Mouse (Mus musculus) layer of hippocampus, postnatal 36 days (tissue): ENCODE results near the gene Sdf2l1. TPM values are rescaled to one million over a fixed set of nuclear protein-coding genes. Genes with fewer than 3 reads are reported as not detected.
"Not testable (repeated sequence)": the region's sequence is repeated elsewhere in the genome, so short reads cannot be mapped to it uniquely, and the experiment has no call there.

Experiments
- DNase-seq, 2 experiments: peaks; one replicate each; pipeline ENCODE4 v3.0.0; 2022
- total RNA-seq, 2 experiments: library from RNA; stranded (reverse); gene quantifications; 2 replicates each; pipeline ENCODE4 v1.2.3; 2021

The Sdf2l1 gene
- 10 to 100 TPM; 36.6 to 52.7 TPM for total RNA-seq

DNA sequence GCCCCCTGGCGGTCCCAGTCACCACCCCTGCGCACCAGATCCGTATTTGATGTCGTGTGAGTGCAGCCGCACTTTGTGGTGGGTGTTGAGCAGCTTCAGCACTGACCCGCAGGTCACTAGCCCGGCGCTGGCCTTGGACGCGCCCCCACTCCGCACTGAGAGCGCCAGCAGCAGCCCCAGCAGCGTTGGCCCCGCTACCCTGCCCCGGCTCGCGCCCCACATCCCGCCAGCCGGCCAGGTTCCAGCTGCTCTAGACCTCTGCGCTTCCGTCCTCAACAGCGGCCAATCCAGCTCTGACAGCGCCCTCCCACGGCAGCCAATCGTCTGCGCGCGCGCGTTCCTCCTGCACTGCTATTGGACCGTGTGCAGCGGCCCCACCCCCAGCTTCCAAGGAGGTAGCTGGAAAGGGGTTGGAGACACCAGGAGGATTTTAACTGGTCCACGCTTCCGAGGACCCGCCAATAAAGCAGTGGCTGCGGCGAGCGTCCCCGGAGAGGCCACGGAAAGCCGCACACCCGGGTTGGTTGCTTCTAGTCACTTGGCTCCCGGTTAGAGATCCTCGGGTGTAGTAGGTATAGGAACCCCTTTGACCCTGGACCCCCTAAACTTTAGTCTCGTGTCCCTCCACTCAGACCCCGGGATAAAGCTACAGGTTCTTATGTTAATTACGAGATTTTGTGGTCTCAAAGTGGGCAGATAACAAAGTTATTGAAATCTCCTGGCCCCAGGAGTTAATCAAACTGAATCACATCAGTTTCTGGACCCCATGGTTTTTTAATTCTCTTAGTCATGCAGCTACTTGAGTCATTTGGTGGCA lies at the start of gene Sdf2l1:
Gene Sdf2l1, minus strand, starts transcription at position 295 of the 817 bp plus-strand sequence.
- DNase-seq = peak; percentile 98

DNA sequence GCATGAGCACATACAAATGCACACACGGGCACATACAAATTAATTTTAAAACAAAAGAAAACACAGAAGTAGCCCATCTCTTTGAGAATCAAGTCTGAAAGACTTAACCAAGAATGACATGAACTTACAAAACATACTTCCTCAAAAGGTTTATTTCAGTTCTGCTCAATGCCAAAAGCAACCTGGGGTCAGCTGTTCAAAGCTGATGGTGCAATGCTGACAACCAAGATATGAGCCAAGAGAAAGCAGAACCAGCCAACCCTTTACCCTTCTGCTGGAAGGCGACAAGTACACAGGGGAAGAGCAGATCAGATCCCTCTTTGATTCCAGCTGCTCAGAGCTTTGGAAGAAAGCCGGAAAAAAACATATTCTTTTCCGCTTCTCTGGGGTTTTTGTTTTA lies 49.2 kb upstream of the Sdf2l1 start:
- DNase-seq = no peak

DNA sequence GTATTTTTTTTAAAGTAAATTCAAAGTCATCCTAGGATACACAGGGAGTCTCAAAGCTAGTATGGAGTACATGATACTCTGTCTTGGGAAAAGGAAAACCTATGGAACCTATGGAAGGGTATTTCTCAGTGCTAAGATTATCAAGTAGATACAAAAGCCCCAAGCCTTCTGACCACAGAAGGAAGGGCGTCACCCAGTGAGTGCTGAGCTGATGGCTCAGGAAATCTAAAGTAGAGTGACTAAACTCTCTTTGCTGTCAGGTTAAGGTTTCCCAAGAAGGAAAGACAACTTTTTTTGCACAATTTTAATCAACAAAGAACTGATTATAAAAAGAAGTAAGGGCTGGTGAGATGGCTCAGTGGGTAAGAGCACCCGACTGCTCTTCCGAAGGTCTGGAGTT lies 47.5 kb upstream of the Sdf2l1 start:
- DNase-seq = no peak

DNA sequence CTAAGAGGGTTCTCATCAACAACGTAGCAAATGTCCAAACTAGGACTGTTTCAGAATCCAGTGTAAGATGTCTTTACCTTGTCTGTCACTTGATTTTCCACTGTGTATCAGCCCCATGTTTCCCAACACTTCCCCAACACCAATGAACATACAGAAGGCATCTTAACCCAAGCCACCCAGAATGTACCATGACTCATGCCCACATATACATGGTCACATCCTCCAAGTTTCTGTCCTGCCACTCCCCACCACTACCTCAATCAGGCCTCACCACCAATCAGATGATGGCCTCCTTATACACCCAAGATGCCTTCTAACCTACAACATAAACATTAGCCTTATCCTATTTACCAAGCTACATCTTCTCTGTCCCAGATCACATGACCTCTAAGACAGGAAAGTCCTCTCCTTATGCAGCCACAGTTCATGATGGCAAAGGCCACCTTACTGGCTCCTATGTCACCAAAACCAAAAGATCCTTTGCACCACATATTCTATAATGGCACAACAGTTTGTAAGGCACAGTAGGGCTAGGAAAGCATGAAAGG lies 45.5 kb upstream of the Sdf2l1 start:
- DNase-seq = no peak

DNA sequence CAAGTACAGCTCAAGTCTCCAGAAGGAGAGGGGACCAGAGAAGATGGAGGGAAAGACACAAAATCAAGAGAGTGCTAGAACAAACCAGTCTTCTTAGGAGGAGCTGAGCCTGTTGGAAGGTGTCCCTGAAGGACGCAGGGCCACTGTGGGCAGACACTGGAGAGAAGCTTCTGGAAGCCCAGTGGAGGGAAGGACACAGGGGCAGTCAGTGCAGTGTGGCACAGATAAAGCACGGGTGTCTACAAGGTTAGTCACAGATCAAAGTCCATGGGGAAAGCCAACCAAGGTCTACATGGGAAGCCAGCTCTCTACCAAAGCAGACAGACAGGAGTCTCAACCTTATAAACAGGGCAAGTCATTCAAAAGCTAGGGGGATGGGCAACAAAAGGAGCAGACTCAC lies 43.6 kb upstream of the Sdf2l1 start:
- no peak for DNase-seq

DNA sequence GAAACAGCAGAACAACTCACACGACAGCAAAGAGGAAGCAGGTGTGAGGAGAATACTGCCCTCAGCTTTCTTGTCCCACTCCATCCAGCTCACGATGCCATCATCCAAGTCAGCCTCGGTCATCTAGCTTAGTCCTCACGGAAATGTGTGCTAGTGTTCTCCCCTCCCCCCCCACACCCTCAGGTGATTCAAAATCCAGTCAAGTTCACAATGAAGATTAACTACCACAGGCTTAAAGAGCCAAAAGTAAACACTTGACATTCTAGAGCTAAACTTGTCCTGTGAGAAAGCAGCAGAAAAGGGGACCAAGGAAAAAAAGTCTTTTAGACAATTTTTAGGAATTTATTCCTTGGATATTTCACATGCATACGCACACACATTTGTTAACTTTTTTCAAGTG lies 35.9 kb upstream of the Sdf2l1 start:
- no peak for DNase-seq

DNA sequence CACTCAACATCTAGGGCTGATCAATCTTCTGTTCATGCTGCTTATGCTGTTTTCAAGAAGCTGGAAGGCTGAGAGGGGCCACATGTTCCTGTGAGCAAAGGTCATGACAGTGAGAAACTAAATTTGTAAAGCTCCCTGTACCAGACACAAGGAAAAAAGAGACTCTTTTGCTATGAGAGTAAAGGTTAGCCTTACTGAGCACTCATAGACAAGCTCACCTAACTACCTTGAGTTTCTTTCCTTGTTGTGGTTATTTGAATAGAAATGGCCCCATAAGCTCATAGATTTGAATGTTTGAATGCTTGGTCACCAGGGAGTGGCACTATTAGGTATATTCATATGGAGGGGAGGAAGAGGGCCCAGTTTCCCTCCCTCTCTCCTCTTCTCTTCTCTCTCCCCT lies 35.0 kb upstream of the Sdf2l1 start:
- DNase-seq = no peak

DNA sequence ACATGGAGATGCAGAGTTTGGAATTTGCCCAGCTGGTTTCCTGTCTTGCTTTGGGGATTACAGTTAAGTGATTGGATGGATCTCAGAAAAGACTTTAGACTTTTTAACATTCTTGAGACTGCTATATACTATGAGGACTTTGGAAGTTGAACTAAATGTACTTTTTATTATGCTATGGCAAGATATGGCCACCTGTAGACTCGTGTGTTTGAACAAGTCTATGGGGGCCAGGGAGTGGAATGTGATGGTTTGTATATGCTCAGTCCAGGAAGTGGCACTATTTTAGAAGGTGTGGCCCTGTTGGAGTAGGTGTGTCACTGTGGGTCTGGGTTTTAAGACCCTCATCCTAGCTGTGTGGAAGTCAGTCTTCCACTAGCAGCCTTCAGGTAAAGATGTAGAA lies 33.3 kb upstream of the Sdf2l1 start:
- not testable (repeated sequence) for DNase-seq

DNA sequence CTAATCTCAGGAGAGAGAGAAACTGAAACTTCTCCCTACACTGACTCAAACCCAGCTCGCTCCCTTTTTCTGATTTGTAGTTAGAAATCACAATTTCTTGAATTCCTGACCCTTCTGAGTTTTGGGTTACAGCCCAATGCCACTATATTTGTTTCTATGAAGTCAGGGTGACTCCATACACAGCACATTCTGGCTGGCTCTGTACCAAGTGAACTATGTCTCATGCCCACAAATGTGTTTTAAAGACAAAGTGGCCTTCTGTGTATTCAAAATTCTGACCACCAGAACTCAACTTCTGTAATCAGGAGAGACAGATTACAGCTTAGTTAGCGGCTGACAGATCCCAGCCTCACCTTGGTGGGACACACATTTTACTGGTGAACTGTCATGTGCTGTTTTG lies 22.2 kb upstream of the Sdf2l1 start:
- DNase-seq = no peak

DNA sequence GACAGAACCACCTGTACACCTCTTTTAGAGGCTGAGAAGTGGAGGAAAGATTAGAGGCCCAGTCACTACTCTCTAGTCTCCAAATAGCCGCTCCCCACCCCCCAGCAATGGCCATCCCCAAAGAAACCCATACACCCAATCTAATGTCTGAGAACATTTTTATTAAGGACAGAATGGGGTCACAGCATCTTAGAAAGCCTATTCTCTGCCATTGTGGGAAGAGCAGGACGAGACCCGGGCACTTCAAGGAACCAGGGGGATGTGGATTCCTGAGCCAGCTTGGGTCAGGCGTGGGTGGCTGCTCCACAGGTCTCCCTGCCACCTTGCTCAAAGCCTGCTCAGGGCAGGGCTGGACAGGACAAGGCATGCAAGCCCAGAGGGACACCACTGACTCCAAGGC lies 19.7 kb upstream of the Sdf2l1 start:
- DNase-seq = no peak

DNA sequence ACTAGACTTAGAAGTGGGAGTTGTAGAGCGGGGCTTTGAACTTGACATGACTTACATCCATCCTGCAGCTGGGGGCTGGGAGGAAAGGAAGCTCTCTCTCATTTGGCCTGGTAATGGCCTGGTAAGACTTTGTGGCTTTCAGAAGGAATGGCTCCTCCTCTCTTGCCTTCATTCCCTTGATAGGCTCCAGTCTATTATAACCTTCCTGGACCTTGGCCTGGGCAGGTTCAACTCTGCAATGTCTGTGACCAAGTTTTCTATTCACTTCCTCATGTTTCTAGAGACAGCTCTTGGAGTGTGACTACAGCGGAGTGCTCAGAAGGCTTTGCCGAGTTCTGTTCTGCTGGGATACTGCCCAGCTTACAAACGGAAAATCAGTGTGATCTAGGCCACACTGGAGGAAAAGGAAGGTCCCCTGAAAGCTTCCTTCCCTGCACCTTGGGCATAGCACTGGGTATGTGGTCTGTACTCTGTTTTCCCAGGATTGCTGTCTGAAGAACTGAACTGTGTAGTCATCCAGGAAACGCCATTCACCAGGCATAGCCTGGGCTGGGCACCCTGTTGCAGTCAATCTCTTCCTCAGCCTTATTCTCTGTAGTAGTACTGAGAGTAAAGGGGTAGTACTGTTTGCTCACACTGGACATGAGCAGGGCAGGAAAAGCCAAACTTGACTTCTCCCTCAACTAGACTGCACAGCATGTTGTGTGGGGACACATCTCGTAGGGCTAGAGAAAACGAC lies 18.5 kb upstream of the Sdf2l1 start:
- no peak for DNase-seq

DNA sequence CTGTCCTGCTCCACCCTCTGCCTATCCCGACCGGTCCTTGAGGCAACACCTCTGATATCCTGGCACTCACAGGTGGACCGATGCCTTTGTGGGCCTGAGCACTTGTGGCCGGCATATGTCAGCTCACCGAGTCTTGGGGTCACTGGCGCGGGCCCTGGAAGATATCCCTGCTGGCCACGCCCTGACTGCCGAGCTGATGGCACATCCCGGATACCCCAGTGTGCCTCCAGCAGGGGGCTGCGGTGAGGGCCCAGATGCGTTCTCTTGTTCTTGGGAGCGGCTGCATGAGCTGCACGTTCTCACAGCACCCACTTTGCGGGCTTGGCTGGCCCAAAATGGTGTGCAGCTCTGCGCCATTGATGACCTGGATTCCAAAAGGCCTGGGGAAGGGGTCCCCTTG lies 15.9 kb upstream of the Sdf2l1 start:
- DNase-seq = peak in 1 of 2 experiments; percentile 26

DNA sequence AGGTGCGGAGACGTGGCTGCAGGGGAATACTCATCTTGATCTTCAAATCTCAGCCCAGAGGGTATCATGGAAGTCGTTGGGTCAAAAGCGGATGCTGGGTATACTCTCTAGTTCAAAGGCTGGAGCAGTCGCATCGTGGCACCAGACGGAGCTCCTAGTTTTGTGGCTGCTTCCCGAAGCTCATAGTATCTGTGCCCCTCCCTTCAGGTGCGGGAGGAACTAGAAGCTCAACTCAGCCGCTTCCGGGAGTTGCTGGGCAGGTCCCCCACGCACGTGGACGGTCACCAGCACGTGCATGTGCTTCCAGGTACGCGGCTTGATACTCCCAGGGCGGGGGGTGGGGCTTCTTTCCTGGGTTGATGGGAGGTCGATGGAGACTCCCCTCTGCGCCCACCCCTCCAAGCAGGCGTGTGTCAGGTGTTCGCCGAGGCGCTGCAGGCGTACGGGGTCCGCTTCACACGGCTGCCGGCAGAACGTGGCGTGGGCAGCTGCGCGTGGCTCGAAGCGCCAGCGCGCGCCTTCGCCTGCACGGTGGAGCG lies 15.3 kb upstream of the Sdf2l1 start:
- peak; percentile 20 to 32 for DNase-seq

DNA sequence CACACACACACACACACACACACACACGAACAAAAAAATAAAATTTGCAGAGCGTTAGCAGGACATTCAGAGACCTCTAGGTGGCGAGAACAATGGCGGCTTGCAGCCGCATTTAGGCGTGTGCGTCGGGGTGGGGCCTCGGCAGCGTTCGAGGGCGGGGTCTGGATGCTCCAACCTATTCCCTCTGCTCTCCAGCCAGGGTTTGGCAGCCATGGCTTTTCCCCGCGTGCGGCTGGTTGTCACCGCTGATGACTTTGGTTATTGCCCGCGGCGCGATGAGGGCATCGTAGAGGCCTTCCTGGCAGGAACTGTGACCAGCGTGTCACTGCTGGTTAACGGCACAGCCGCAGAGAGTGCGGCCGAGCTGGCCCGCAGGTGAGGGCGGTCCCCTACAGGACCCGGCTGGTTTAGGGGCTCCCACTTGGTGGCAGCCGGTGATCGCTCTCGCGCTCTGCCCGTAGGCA lies 14.6 kb upstream of the Sdf2l1 start, which contains the start of gene Ccdc116:
Gene Ccdc116, minus strand, starts transcription at position 458 of the 464 bp plus-strand sequence.
- DNase-seq = peak; percentile 77 to 80

DNA sequence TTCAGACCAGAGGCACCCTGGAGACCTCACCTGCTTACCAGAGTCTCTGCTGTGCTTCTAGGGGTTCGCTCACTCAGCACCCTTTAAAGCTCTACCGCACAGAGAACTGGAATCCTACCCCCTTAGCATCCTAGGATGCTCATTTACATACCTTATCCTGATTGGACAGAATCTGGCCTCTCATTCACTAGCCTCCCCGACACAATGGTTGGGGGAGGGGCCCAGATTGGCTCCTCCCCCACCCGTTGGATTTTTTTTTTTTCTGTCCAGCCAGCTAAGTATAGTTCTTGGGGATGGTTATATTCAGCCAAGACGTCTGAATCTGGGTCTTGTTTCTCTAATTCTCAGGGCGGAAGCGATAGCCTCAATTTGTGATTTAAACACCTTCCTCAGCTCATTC lies 12.2 kb upstream of the Sdf2l1 start, which contains the start of gene Ydjc:
Gene Ydjc, plus strand, starts transcription at position 283 of the 400 bp plus-strand sequence.
- DNase-seq = no peak

DNA sequence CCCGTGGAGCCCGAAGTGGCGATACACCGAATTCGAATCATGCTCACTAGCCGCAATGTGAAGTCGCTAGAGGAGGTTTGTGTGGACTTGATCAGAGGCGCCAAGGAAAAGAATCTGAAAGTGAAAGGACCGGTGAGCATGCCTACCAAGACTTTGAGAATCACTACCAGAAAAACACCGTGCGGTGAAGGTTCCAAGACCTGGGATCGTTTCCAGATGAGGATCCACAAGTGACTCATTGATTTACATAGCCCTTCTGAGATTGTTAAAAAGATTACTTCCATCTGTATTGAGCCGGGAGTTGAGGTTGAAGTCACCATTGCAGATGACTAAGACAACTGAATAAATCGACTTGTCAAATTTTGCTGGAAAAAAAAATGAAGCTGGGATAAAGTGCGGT lies 5.2 kb upstream of the Sdf2l1 start:
- DNase-seq = no peak

DNA sequence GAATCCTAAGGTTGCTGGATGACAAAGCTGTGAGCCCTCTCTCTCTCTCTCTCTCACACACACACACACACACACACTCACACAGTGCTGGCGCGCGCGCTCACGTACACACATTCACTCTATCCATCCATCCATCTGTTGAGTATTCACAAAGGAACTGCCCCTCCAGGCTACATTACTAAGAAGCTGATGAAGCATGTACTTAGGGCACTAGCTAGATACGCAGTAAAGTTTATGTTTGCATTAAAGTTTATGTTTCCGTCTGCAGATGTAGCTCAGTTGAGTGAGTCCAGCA lies 670 bp upstream of the Sdf2l1 start:
- no peak for DNase-seq

DNA sequence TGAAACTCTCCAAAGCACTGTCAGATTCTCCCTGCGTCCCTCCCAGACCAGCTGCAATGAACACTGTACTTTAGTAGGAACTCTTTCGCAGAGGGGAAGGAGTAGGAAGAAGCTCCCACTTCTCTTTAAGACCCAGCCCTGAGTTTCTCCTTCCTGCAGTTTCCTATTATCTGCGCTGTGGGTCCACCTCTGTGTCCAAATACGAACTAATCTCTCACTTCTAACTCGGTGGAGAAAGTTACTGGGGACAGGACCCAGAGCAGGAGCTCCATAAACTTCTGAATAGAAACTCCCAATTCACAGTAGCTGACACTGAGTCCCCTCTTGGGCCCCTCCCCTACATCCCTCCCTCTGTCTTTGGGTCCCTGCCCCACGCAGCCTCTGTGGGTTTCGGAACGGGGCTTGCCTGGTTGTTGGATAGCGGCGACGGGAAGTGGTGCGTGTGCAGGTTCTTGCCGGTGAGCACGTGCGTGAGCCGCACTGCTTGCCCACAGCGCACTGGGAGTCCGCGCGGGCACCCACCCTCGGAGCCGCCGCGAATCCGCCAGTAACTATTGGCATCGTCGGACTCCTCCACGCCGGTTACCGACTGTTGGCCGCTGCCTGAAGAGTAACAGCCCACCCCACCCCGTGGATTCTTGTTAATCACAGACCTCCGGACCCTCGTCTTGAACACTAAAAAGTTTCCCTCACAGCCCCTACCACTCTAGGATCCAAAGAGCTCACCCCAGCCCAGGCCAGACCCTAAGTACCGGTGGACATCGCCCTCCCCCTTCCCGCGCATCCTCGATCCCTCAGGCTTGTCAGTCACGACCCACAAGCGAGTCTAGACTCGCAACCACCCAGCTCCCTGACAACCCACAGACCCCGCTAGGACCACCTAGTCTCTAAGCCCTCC lies 743 bp downstream of the Sdf2l1 start:
- peak; percentile 25 to 30 for DNase-seq

DNA sequence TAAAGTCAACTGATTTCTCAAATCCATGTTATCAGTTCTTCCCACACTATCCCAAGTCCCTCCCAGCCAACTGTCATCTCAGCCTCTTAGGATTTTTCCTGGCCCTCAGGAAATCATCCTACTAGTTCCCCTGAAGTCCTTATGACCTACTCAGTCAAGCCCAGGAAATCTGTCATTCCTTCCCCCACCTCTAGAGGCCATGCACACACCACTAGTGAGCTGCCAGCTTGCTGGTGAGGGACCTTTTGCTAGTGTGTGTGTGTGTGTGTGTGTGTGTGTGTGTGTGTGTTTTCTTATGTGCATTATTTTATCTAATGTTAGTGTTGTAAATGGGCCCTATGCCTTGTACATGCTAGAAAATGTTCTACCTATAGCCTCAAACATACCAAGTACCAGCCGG lies 4.9 kb downstream of the Sdf2l1 start:
- no peak for DNase-seq

DNA sequence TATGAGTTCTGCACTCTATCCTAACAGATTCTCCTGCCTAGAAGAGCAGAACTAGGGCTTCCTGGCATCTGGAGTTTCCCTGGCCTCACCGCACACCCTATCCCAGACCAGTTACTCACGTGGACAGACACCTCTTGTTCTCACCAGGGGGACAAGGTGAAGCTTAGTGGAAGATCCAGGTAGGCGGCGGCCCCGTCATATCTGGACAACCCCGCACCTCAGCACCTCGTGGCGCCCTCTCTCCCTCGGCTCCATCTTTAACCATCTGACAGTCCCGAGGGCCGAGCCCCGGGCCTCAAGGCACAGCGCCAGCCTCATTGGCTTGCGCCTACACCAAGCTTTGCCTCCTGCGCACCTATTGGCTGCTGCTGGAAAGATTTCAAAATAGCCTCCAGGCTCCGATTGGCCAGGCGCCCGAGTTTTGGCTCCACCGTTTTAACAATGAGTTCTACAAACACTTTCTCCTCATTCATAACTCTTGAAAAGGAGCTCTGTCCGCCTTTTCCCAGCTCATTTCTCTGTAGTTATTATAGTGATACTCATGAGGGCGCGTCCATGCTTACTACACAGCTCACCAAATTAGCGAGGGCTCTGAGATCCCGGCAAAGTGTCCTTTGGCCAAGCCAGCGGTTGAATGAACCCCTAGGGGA lies 7.2 kb downstream of the Sdf2l1 start, which contains the start of gene 2610318N02Rik:
Gene 2610318N02Rik, minus strand, starts transcription at position 297 of the 650 bp plus-strand sequence.
- peak; percentile 44 to 47 for DNase-seq

DNA sequence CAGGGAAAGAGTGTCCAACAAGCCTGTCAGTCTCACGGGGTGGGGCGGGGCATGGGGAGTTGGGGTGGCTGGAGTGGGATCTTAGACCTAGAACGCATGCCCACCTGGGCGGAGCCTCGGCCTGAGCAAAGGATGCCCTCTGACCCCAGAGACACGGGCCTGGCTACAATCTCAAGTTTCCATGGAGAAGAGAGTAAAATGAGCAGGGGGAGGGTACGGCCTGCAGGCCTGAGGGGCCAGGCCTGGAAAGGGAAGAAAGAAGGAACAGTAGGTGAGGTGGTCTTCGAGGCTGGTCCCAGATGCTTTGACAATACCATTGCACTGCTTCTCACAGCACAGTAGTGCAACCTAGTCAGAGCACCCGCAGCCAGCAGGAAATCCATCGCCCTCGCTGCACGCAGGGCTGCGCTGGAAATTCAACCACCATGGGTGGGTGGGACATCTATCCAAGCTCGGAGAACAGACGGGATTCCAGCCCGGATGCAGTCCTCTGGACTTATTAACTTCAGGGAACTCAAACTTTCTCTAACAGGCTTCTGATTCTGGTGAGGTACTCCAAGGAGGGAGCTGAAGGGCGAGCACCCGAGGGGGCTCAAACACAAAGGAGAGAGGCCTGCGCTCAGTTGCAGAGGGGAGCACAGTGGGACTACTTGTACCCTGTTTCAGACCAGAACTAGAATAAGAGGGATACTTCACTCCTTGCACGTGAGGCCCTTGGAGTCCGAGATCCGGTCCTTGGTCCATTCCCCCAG lies 7.9 kb downstream of the Sdf2l1 start:
- DNase-seq = no peak
